Mouse (Mus musculus) hindbrain, embryonic 12.5 days (tissue): ENCODE results near the gene Obscn. TPM values are rescaled to one million over a fixed set of nuclear protein-coding genes. Genes with fewer than 3 reads are reported as not detected.

Source experiments
- ATAC-seq: fragments of 200-750 bp; cut with Nextera tagmentation; 2 replicates; pipeline ENCODE4 v1.8.0; 2017; ENCODE audit warnings: moderate TSS enrichment; ENCODE audit not compliant: low FRiP score
- H3K27ac ChIP-seq: fragments of 300-500 bp; sonication (generic); 2 replicates; pipeline ENCODE4 v1.5.1; 2016; ENCODE audit warnings: mild to moderate bottlenecking
- H3K27me3 ChIP-seq: fragments of 300-500 bp; sonication (generic); 2 replicates; pipeline ENCODE4 v1.6.1; 2016; ENCODE audit warnings: mild to moderate bottlenecking
- H3K36me3 ChIP-seq: fragments of 300-500 bp; sonication (generic); 2 replicates; pipeline ENCODE4 v1.6.1; 2016; ENCODE audit warnings: mild to moderate bottlenecking
- H3K4me1 ChIP-seq: fragments of 300-500 bp; sonication (generic); 2 replicates; pipeline ENCODE4 v1.6.1; 2016
- H3K4me2 ChIP-seq: fragments of 300-500 bp; sonication (generic); replicated peaks from 2 replicates; pipeline ENCODE4 v1.6.1; 2016; ENCODE audit warnings: mild to moderate bottlenecking
- H3K4me3 ChIP-seq: fragments of 300-500 bp; sonication (generic); 2 replicates; pipeline ENCODE4 v1.5.1; 2016; ENCODE audit warnings: mild to moderate bottlenecking
- H3K9ac ChIP-seq: fragments of 300-500 bp; sonication (generic); 2 replicates; pipeline ENCODE4 v1.6.1; 2016; ENCODE audit warnings: mild to moderate bottlenecking, moderate library complexity
- H3K9me3 ChIP-seq: fragments of 300-500 bp; sonication (generic); replicated peaks from 2 replicates; pipeline ENCODE4 v1.6.1; 2016; ENCODE audit warnings: mild to moderate bottlenecking
- WGBS: fragments of 180-500 bp; shearing (Covaris S2); methylation state at CpG from one replicate; pipeline ENCODE4 v1.1.7; 2016; 5-methylcytosine and 5-hydroxymethylcytosine counted together
- polyA plus RNA-seq: library from polyadenylated mRNA; unstranded; fragments of >200 nt; fragmentation: Nextera tagmentation; extraction: Ambion mirVana; gene quantifications from 2 replicates; pipeline ENCODE4 v1.2.1, GENCODE M21; 2016

Gene Obscn
- polyA plus RNA-seq, 1 experiment from 2014 or later = 0.28 TPM

DNA sequence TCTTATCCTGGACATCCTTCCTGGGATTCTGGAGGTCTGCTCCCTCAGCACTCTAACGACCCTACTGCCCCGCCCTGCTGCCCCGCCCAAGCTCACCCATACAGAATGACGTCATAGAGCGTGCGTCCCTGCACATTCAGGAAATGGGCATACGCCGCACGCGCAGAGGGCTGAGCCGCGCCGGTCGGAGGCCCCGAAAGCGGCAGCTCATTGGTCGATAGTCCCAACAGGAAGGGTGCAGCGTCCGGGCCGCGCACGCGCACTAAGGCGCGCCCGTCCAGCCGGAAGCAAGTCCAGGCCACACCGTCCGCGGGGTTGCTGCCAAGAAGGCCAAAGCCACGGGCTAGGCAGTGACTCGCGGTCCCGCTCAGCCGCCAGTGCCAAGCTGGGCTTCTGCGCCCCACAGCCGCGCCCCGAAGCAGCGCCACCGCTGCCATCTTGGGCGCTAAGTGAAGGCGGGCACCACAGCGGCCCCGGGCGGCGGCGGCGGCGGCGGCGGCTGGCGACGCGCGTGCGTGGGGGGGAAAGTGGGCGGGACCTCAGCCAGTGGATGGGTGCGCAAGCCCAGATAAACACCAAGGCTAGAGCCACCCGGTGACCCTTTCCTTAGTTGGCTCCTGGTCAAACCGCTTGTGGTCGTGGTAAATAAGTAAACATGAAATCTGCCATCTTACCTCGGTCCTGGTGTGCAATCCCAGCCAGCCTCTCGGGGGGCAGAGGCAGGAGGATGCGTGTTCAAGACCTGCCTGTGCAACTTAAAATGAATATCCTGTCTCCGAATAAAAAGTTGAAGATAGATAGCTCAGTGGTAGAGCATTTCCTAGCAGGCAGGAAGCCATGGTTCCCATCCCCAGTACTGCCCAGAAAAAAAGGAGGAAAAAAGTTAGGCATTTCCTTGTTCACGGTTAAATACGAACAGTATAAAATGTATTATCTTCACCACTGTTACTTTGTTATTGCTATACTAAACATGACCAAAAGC lies 27.3 kb upstream of the Obscn start, which contains the start of gene Iba57:
Gene Iba57 (minus strand): TSS at position 485 of the 982 bp plus-strand sequence.
- peak; percentile 97 for ATAC-seq
- Histone ChIP-seq H3K4me2 (peak within 1 kb of the TSS; percentile 60), H3K27me3 (no peaks in the 10 kb centered on the region; the same call in 1 of the 2 replicates), H3K4me3 (peak within 1 kb of the TSS; percentile 71), H3K36me3 (0 out of 2 replicates have a peak, but pooled peaks cover 3% of the 10 kb centered on the region), H3K9ac (peak within 1 kb of the TSS; percentile 88), H3K9me3 (no peaks in the 10 kb centered on the region), H3K4me1 (peaks cover 19% of the 10 kb centered on the region), H3K27ac (peak within 1 kb of the TSS; percentile 98)
- WGBS = 3% methylated on average over 67 of the region's 68 CpGs

DNA sequence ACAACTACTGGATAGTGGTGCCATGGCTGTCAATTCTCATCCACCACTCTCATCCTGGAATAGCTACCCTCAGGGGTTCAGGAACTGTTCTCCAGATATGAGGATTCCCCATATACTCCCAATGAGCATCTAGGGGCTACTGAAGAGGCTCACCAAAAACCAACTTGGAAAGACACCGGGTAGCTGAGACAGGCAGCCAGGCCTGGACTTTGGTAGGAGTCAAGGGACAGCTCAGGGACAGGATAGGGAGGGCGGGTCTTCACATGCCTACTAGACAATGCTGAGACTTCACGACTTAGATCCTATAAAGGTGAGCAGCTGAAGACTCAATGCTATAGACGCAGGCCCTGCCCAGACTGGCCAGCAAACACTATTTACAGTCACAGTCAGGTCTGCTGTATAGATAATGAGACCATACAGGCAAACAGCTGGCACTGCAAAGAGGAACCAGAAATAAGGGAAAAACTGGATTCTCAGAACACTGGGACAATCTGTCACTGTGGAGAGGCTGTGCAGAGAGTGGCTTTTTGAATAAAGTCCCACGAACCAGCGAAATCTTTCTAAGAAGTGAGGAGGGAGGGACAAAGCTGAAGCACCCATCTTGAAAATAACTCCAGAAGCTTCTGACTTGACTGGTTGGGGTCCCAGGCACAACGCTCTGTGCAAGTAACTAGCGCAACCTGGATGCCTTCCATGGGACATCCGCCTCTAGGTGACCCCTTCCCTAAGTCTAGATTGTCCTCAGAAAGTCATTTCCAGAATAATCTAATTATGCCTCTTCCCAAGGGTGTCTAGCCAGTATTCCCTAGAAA lies 26.4 kb upstream of the Obscn start:
- Histone ChIP-seq H3K27me3 (no peaks in the 10 kb centered on the region), H3K9me3 (no peaks in the 10 kb centered on the region), H3K4me1 (peaks cover 19% of the 10 kb centered on the region), H3K9ac (peak overlapping the region; percentile 88; the same call in 1 of the 2 replicates), H3K36me3 (peaks cover 12% of the 10 kb centered on the region; the same call in 1 of the 2 replicates), H3K27ac (peak overlapping the region; percentile 98; the same call in 1 of the 2 replicates), H3K4me3 (peak overlapping the region; percentile 71), H3K4me2 (peak overlapping the region; percentile 60)
- no peak; the same call in 1 of the 2 replicates for ATAC-seq
- 64% methylated on average over 9 of the region's 9 CpGs for WGBS

DNA sequence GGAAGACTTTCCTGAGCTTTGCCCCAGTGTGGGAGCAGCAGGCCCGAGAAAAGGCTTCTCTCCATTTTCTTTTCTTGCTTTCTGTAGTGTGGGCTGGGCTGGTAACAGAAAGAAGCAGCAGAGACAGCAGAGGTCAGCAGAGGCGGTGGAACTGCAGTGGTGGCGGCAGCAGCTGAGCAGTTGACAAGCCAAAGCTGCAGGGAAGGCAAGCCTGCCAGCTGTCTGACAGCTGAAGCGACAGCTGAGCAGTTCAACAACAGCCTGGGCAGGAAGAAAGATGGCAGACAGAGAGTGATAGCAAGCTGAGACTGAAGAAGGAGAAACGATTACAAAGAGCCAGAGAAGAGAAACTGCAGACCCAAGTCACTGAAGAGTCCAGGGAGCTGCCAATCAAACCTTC lies 25.2 kb upstream of the Obscn start:
- ATAC-seq = no peak
- no peak overlapping the region for H3K9ac ChIP-seq
- H3K4me2 ChIP-seq = no peak overlapping the region
- peaks cover 19% of the 10 kb centered on the region; the same call in 1 of the 2 replicates for H3K36me3 ChIP-seq
- no peak overlapping the region for H3K27ac ChIP-seq
- no peak overlapping the region for H3K4me3 ChIP-seq
- whole genome bisulfite sequencing = 81% methylated on average over 5 of the region's 5 CpGs
- H3K9me3 ChIP-seq = no peaks in the 10 kb centered on the region
- H3K4me1 ChIP-seq = peaks cover 19% of the 10 kb centered on the region
- no peaks in the 10 kb centered on the region for H3K27me3 ChIP-seq

DNA sequence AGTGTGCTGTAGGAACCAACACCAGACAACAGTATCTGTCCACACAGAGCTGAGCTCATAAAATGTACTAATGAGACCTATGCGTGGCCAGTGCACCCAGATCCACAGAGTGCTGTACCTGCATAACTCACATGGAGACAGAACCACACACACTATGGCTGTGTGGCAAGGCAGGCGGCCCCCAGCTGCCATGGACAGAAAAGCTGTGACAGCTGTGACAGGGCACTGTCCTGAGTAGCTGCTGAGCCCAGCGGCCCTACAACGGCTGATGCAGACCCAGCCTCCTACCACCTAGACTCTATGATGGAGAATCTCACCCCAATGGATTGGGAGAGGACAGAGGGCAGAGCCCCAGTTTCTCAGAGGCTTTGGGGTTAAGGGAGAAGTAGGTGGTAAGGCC lies 23.4 kb upstream of the Obscn start:
- WGBS = 96% methylated on average over 4 of the region's 4 CpGs

DNA sequence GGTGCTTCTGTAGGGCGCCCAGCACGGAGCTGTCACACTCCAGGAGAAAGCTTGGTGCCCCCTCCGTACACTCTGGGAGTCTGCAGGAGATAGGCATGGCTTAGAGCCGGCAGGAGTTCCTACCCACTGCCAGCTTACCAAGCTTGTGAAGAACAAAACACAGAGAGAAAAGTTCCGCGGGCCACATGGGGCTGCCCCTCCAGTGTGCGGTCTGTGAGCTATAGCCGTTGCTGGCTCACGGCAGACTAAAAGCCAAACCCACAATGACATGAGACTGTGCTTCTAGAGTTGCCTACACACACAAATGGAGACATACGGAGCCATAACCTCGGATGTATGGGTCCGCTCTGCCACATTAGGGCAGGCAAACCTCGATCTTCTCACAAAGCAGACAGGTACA lies 22.9 kb upstream of the Obscn start:
- Histone ChIP-seq H3K27ac (no peak overlapping the region), H3K4me3 (no peak overlapping the region), H3K4me1 (peaks cover 17% of the 10 kb centered on the region), H3K9me3 (no peaks in the 10 kb centered on the region), H3K27me3 (no peaks in the 10 kb centered on the region), H3K9ac (no peak overlapping the region), H3K36me3 (peaks cover 28% of the 10 kb centered on the region), H3K4me2 (no peak overlapping the region)
- ATAC-seq = no peak
- WGBS = 91% methylated on average over 13 of the region's 13 CpGs

More for the DNA sequence above, 23.4 kb upstream of the Obscn start:
- no peak for ATAC-seq
- H3K27ac ChIP-seq = no peak overlapping the region
- H3K36me3 ChIP-seq = peaks cover 28% of the 10 kb centered on the region
- no peaks in the 10 kb centered on the region for H3K9me3 ChIP-seq
- H3K4me3 ChIP-seq = no peak overlapping the region
- H3K27me3 ChIP-seq = no peaks in the 10 kb centered on the region
- no peak overlapping the region for H3K4me2 ChIP-seq
- no peak overlapping the region for H3K9ac ChIP-seq
- peaks cover 19% of the 10 kb centered on the region for H3K4me1 ChIP-seq

DNA sequence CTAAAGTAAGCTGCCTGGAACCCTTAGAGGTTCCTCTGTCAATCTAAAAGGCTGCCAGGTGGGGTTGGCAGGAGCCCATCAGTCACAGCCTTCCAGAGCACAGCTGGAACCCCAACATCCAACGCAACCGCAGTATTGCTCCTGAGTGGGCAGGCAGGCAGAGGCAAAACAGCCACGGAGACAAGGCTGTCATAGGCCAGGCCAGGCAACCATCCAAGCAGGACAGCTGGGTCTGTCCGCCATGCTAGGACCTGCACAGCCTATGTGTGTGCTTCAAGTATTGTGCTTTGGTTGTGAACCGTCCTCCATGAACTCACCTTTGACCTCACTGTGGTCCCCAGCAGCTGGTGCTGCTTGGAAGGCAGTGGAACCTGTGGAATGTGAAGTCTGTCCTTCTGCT lies 19.7 kb upstream of the Obscn start:
- Histone ChIP-seq H3K36me3 (peaks cover 28% of the 10 kb centered on the region), H3K4me2 (no peak overlapping the region), H3K4me1 (no peaks in the 10 kb centered on the region), H3K27me3 (no peaks in the 10 kb centered on the region), H3K4me3 (no peak overlapping the region), H3K9ac (no peak overlapping the region), H3K9me3 (no peaks in the 10 kb centered on the region), H3K27ac (no peak overlapping the region)
- ATAC-seq = no peak
- 90% methylated on average over 5 of the region's 5 CpGs for WGBS

DNA sequence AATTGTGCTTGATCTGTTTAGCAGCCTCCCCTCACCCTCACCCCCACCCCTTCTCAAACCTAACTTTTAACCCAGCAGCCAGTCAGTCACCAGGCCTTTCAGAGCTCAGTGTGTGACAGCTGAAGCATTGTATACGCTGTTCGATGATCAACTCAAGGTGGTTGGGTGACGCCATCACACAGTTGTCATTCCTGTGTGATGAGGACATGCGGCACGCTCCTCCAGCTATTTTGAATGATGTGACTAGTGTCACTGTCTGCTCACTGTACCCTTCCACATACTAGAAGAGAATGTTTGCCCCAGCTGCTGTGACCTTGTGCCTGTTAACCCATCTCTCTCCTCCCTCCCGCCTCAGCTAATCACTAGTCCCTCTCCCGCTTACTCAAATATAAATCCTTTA lies 18.0 kb upstream of the Obscn start:
- Histone ChIP-seq H3K27ac (no peak overlapping the region), H3K9ac (no peak overlapping the region), H3K9me3 (no peaks in the 10 kb centered on the region), H3K4me3 (no peak overlapping the region), H3K4me1 (no peaks in the 10 kb centered on the region), H3K36me3 (peaks cover 28% of the 10 kb centered on the region), H3K27me3 (no peaks in the 10 kb centered on the region), H3K4me2 (no peak overlapping the region)
- ATAC-seq = no peak
- WGBS = 87% methylated on average over 7 of the region's 7 CpGs

DNA sequence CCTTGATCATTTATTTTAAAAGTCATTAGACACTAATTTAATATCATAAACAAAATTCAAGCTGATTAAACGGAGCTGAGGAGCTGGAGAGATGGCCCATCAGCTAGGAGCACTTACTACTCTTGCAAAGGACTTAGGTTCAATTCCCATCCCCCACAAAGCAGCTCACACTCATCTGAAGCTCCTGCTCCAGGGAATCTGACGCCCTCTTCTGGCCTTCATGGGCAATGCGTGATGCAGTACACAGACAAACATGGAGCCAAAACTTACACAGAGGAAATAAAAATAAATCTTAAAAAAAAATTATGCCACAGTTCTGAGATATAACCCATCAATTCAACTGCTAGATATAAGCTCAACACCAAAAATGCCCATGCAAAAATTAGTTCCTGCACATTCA lies 15.5 kb upstream of the Obscn start:
- no peak overlapping the region for H3K27ac ChIP-seq
- no peak for ATAC-seq
- H3K4me2 ChIP-seq = no peak overlapping the region
- 32% methylated on average over 3 of the region's 3 CpGs for WGBS
- H3K36me3 ChIP-seq = peaks cover 10% of the 10 kb centered on the region; the same call in 1 of the 2 replicates
- no peaks in the 10 kb centered on the region for H3K27me3 ChIP-seq
- H3K9me3 ChIP-seq = no peaks in the 10 kb centered on the region
- no peak overlapping the region for H3K9ac ChIP-seq
- no peaks in the 10 kb centered on the region for H3K4me1 ChIP-seq
- H3K4me3 ChIP-seq = no peak overlapping the region

DNA sequence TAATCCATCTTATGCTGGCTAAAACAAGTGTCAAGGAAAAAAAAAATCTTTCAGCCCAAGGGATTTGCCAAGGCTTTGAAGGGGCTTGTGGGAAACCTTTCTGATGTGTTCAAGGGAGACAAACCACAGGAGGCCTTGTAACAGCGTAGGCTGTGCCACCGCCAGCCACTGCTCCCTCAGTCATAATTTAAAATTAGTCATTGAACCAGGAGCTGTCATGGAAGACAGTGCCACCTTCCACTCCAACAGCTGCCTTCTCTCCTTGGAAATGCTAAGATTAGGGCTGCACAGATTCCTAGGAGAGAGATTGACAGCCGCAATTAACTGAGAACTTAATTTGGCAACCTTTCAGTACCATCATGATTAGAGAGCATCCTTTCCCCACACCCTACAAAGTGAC lies 13.1 kb upstream of the Obscn start:
- H3K27ac ChIP-seq = no peak overlapping the region
- no peak for ATAC-seq
- H3K36me3 ChIP-seq = no peaks in the 10 kb centered on the region
- no peak overlapping the region for H3K4me3 ChIP-seq
- 75% methylated on average over 3 of the region's 3 CpGs for WGBS
- no peak overlapping the region for H3K9ac ChIP-seq
- H3K4me2 ChIP-seq = no peak overlapping the region
- H3K4me1 ChIP-seq = no peaks in the 10 kb centered on the region
- H3K27me3 ChIP-seq = no peaks in the 10 kb centered on the region
- H3K9me3 ChIP-seq = no peaks in the 10 kb centered on the region

DNA sequence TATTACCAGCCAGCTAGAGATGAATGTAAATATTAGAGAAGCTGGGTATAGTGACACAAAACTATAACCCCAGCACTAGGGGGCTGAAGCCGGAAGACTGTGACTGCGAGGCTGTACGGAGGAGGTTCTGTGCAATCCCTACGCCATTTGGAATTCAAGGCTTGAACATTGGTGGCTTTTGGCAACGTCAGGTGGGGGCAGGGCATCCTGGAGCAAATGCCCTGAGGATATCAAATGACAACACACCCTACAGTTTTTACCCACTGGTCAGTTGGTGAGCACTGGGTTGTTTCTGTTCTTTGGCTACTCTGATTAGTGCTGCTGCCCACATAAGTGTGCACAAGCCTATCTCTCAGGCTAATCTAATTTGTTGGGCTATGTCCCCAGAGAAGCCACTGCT lies 6.8 kb upstream of the Obscn start:
- no peaks in the 10 kb centered on the region for H3K9me3 ChIP-seq
- ATAC-seq = no peak
- peaks cover 11% of the 10 kb centered on the region for H3K27me3 ChIP-seq
- H3K4me3 ChIP-seq = no peak overlapping the region
- H3K27ac ChIP-seq = no peak overlapping the region
- WGBS = 80% methylated on average over 5 of the region's 5 CpGs
- no peak overlapping the region for H3K9ac ChIP-seq
- no peak overlapping the region for H3K4me2 ChIP-seq
- H3K36me3 ChIP-seq = no peaks in the 10 kb centered on the region
- no peaks in the 10 kb centered on the region for H3K4me1 ChIP-seq

DNA sequence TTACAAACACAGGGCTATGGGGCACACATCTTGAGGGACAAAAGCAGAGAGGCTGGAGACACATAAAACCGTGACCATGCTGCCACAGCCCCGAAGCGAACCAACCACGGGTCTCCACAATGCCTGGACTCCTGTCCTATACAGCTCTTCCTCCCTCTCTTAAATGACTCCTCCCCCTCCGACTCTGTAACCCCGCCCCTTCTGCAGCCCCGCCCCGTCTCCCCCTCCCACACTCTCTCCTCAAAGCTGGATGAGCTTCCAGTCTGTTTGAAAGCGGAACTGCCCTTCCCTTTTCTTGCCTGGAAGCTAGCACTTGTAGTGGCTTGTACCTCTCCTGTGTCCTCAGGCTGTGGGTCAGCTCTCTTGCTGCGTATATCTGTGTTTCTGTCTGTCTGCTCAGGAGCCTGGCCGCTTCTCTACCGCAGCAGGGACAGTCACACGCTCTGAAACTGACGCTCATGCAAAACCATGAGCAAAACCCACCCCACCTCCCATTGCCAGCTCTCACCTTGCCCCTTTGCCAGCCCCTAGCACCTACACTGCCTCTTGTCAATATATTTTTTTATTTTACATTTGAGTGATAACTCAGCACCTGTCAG lies 5.7 kb upstream of the Obscn start:
- WGBS = 10% methylated on average over 14 of the region's 14 CpGs
- no peak overlapping the region for H3K9ac ChIP-seq
- no peaks in the 10 kb centered on the region for H3K36me3 ChIP-seq
- ATAC-seq = no peak
- no peaks in the 10 kb centered on the region for H3K4me1 ChIP-seq
- H3K27me3 ChIP-seq = peaks cover 22% of the 10 kb centered on the region
- H3K4me3 ChIP-seq = no peak overlapping the region
- peak overlapping the region; percentile 31 for H3K4me2 ChIP-seq
- H3K27ac ChIP-seq = no peak overlapping the region
- no peaks in the 10 kb centered on the region for H3K9me3 ChIP-seq
